Mouse (Mus musculus) Patski (cell line): ENCODE data around the gene Qk. TPM values are rescaled to one million over a fixed set of nuclear protein-coding genes. Genes with fewer than 3 reads are reported as not detected.

Experiments used
- ATAC-seq: fragments of 100-300 bp; one replicate; pipeline ENCODE4 v1.8.0; 2021
- CTCF ChIA-PET: fragments of 350-600 bp; sonication (Branson Sonifier 250); formaldehyde crosslinking; loops from one replicate; lab custom pipeline; 2022; ENCODE audit warnings: inconsistent platforms; lab: Charles Lee
- POLR2A ChIA-PET: fragments of 350-600 bp; sonication (Branson Sonifier 250); formaldehyde crosslinking; loops from one replicate; lab custom pipeline; 2022; ENCODE audit warnings: antibody characterized with exemption, inconsistent platforms; lab: Charles Lee
- DNase-seq: peaks from one replicate; pipeline ENCODE4 v3.0.0-alpha.2; 2011; ENCODE audit warnings: low read depth, low spot score
- H3K27me3 ChIP-seq: fragments of 371-371 bp; one replicate; pipeline ENCODE4 v1.5.1; 2021
- CTCF ChIP-seq: fragments of 100-300 bp; IDR thresholded peaks from one replicate; pipeline ENCODE4 v1.5.1; 2021
- in situ Hi-C: fragments of 300-500 bp; cut with MboI; formaldehyde crosslinking; loops from 3 replicates; pipeline ENCODE4 v1.11.1; 2018; ENCODE audit warnings: low pct_unique_long_range_greater_than_20kb, mixed read lengths
- polyA plus RNA-seq: library from polyadenylated mRNA; unstranded; gene quantifications from one replicate; pipeline ENCODE4 v1.2.3, GENCODE M21; 2021

Gene Qk
- polyA plus RNA-seq, 1 experiment from 2014 or later: 96.5 TPM

DNA sequence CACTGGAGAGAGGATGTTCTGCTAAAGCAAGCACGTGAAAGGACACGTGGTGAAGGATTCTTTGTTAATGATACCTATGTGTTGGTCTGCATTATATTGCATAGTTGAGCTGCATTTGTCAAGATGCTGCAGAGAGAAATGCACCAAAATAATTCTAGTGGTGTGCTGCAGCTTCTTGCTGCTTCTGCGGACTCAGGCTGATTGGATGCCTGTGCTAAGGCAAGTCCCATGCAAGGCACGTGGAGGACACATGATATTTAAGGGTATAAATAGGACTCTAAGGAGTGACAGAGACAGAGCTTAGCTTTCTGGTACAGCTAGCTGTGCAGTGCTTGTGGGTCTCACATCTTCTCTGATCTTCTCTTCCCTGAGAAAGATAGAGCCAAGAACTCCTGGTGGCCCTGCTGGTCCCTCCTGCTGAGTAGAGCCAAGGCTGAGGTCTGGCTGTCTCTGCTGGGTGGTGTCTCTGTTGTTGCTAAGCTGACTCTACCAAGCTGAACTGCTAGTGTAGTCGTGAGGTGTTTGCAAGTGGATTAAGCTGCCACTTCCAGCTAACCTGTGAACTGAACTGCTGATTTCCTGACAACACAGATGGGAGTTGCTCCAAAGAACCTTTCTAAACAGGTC, 8.0 kb upstream of the Qk start:
- no peaks in the 10 kb centered on the region for H3K27me3 ChIP-seq

DNA sequence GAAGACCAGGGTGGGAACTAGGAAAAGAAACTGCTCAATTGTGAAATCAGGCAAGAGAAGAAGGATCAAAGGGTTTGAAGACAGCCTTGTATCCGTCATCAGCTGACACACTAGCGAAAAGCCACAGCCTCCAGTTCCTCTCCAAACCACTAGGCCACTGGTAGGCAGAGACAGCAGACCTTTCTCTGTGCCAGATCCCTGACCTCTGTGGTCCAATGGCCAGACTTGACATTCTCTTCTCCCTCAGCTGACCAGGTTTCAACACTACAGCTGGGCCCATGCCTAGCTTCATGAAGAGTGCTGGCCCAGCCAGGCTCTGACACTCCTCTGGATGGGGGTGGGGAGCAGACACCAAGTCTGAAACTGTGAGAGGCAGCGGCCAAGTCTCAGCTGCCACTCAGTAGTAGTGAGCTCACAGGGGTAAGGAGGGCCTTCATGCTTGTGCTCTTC, 7.0 kb upstream of the Qk start:
- peak; percentile 51 for ATAC-seq
- ChIA-PET CTCF (interaction anchor here (0.8 kb wide), 1 partner anchor 9 kb away, joined by 3 read pairs; no protein-coding TSS in a partner anchor), POLR2A (no interaction called here)
- in situ Hi-C loops: no loop called here
- TF ChIP-seq CTCF: no peak
- DNase-seq: no peak
- H3K27me3 ChIP-seq: no peaks in the 10 kb centered on the region

More for the DNA sequence above, 8.0 kb upstream of the Qk start:
- in situ Hi-C loops: no loop called here
- ChIA-PET POLR2A (no interaction called here), CTCF (interaction anchor here (1.3 kb wide), 1 partner anchor 12 kb away, joined by 5 read pairs; no protein-coding TSS in a partner anchor)
- TF ChIP-seq CTCF: no peak
- ATAC-seq (no peak), DNase-seq (no peak)

DNA sequence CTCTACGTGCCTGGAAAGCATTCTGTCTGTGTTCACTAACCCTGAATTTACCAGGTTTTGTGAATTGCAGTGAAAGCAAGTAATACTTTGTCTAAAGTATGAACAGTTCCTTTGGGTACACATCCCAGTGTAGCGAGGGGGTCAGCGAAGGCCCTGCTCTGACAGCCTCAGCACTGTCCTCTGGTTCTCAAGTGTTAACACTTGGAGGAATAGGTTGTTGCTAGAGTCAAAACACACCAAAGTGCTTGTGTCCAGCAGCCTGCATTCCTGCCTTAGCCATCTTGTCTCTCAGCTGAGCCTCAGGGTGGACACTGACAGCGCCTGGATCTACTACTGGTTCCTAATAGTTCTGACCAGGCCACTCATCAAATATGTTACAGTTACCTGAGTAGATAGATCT, 6.3 kb upstream of the Qk start:
- in situ Hi-C loops: no loop called here
- H3K27me3 ChIP-seq: no peaks in the 10 kb centered on the region
- no peak for TF ChIP-seq CTCF
- ChIA-PET CTCF (interaction anchor here (0.8 kb wide), 1 partner anchor 10 kb away, joined by 3 read pairs; no protein-coding TSS in a partner anchor), POLR2A (no interaction called here)
- DNase-seq (no peak), ATAC-seq (no peak)

DNA sequence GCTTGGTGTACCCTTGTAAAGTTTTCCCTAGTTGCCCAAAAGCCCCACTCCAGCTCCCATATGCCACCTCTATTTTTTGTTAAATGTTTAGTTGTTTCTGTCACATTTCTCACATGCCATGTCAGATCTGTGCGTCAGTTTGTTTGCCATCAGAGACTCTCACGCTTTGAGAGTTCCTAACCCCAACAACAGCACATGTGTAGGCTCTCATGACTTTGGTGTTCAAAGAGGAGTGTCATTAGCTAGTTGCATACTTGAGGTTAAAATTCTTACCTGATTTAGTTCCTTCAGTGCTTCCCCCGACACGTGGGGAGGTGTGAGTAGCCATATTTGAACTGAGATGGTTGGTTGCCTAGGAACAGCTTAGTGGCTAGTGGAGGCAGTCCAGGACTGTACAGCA, 2.1 kb upstream of the Qk start:
- no peak for TF ChIP-seq CTCF
- POLR2A ChIA-PET: interaction anchor here (0.6 kb wide), 1 partner anchor 13 kb away, joined by 4 read pairs; no protein-coding TSS in a partner anchor
- in situ Hi-C loops: loop anchor here (5.0 to 25.0 kb wide), 2 partner anchors 426 to 1159 kb away; no protein-coding TSS in a partner anchor
- no peaks in the 10 kb centered on the region for H3K27me3 ChIP-seq
- DNase-seq (no peak), ATAC-seq (no peak)
- CTCF ChIA-PET: no interaction called here

DNA sequence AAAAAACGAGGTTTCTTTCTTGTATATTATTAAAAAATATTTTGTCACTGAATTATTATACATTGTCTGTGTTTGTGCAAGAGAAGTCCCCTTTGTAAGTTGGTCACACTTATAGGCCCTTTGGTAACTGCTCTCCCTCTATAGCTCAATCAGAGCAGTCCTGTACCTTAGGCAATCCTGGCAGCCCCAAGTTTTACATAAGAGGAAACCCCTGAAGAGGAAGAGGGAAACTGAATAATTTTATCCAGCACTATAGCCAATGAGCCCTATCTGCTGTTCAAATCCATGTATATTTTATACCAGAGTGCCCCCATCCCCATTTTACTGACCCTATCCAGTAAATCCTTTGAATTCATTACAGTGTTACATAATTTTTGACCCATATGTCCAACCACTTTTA, 1.4 kb upstream of the Qk start:
- ATAC-seq: no peak
- CTCF ChIA-PET: no interaction called here

DNA sequence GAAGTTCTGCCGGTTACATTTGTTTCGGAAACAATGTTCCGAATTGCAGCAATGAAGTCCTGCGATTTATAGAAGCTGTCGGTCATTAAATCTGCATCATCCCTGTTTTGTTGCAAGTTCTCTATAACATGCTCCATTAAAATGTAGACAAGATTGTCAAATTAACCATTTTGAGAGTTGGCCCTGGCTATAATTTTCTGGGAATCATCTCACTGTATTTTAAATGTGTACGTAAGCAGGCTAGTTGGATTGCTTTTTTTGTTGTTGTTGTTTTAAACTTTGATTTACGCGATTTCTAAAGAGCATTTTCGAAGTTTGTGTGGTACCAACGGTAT, 769 bp upstream of the Qk start:
- in situ Hi-C loops: loop anchor here (5.0 to 25.0 kb wide), 2 partner anchors 427 to 1158 kb away; no protein-coding TSS in a partner anchor
- H3K27me3 ChIP-seq: no peaks in the 10 kb centered on the region
- no peak for TF ChIP-seq CTCF
- POLR2A ChIA-PET: no interaction called here
- CTCF ChIA-PET: no interaction called here
- DNase-seq: no peak
- no peak for ATAC-seq

More for the DNA sequence above, 1.4 kb upstream of the Qk start:
- POLR2A ChIA-PET: no interaction called here
- no peak for DNase-seq
- in situ Hi-C loops: loop anchor here (5.0 to 25.0 kb wide), 2 partner anchors 426 to 1159 kb away; no protein-coding TSS in a partner anchor
- TF ChIP-seq CTCF: no peak
- no peaks in the 10 kb centered on the region for H3K27me3 ChIP-seq

DNA sequence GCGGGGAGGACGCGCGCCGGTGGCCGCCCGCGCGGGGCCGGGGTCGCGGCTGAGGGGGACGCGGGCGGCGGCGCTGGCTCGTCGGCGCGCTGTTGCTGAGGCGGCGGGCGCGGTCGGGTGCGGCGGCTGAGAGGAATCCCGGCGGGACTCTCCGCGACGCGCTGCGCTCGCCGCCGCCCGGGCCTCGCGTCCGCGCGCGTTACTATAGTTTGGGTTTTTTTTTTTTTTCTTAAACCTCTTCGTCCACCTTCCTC, 296 bp downstream of the Qk start:
- ATAC-seq: no peak
- in situ Hi-C loops: loop anchor here (5.0 to 25.0 kb wide), 3 partner anchors 235 to 1157 kb away; no protein-coding TSS in a partner anchor
- CTCF ChIA-PET: no interaction called here

DNA sequence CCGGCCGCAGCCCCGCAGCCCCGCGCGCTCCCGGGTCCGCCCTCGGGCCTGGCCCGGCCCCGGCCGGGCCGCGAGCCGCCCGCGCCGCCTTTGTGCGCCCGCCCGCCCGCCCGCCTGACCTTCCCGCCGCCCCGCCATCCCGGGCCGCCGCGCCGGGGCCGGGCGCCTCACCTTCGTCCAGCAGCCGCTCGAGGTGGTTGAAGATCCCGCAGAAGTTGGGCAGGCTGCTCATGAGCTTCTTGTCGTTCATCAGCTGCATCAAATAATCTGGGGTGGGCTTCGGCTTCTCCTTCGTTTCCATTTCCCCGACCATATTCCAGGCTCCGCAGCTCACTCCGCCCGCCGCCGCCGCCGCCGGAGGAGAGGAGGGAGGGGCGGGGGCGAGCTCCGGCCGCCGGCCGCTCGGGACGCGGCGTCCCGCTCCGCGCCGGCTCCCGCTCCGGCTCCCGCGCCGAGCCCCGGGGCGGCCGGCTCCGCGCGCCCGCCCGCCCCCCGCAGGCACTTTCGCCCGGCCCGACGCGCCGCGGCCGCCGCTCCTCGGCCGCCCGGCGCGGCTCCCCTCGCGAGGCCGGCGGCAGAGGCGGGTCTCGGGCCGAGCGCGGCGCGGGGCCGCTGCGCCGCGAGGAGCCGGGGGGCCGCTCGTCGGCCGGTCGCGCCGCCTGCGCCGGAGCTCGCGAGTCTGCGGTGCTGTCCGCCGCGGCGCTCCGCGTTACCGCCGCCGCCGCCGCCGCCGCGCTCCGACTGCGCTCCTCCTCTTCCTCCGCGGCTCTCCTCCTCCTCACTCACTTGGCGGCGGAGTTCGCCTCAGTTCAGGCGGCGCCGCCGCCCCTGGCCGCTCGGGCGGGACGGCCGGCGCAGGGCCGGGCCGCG, 858 bp downstream of the Qk start:
- no peaks in the 10 kb centered on the region for H3K27me3 ChIP-seq
- ATAC-seq: peak; percentile 52
- in situ Hi-C loops: loop anchor here (5.0 to 25.0 kb wide), 3 partner anchors 234 to 1156 kb away; no protein-coding TSS in a partner anchor
- CTCF ChIA-PET: no interaction called here
- no peak for DNase-seq
- no peak for TF ChIP-seq CTCF
- POLR2A ChIA-PET: no interaction called here

More for the DNA sequence above, 296 bp downstream of the Qk start:
- POLR2A ChIA-PET: no interaction called here
- DNase-seq: no peak
- H3K27me3 ChIP-seq: no peaks in the 10 kb centered on the region
- no peak for TF ChIP-seq CTCF

DNA sequence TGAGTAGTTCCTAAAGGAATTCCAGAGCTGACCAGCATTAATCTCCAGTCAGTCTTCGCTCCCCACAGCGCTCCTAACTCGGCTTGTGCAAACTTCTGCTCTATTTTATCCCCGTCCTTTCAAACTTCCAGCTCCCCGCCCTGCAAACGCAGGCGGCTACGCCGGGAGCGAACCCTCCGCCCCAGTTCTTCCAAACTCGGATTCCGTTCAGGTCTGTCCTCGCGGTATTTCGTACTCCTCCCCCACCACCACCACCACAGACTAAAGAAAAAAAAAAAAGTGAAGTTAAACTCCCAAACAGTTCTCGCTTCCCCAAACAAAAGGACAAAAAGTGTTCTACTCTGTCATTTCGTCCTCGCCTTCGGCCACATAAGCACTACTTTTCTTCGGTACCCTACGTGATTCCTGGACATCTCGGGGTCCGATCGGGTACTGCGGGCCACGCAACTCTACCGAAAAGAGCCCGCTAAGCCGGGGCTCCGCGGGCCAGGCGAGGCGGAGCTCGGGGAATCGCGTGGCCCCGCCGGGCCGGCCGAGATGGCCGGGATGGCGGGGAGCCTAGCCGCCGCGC, 1.6 kb downstream of the Qk start:
- peak; percentile 31 for DNase-seq
- POLR2A ChIA-PET: interaction anchor here (0.6 to 1.1 kb wide), 3 partner anchors 31 to 1125 kb away, joined by 3 to 5 read pairs (median 5); no protein-coding TSS in a partner anchor

DNA sequence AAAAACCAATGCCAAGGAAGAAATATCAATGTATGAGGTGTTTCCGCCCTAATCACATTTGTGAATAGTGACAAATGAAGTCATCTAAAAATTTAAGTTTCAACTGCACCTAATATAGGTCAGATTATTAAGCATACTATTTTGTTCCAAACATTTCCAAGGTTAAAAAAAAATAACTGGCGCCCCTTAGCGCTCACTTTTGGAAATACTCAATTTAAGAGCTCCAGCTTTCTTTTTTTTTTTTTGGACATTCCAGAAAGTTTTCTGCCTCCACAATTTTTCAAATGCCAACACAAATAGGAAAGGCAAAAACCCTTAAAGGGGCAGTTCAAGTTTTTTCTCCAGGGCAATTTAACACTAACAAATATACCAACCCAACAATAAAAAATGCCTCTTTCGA, 2.5 kb downstream of the Qk start:
- in situ Hi-C loops: loop anchor here (5.0 to 25.0 kb wide), 3 partner anchors 232 to 1155 kb away; no protein-coding TSS in a partner anchor
- no peak for TF ChIP-seq CTCF
- ChIA-PET POLR2A (interaction anchor here (1.1 kb wide), 1 partner anchor 30 kb away, joined by 5 read pairs; no protein-coding TSS in a partner anchor), CTCF (interaction anchor here (0.8 to 1.8 kb wide), 9 partner anchors 8 to 1294 kb away, joined by 3 to 7 read pairs (median 3); no protein-coding TSS in a partner anchor)
- no peaks in the 10 kb centered on the region for H3K27me3 ChIP-seq
- ATAC-seq: no peak
- peak; percentile 25 for DNase-seq

More for the DNA sequence above, 1.6 kb downstream of the Qk start:
- no peak for TF ChIP-seq CTCF
- H3K27me3 ChIP-seq: no peaks in the 10 kb centered on the region
- CTCF ChIA-PET: interaction anchor here (0.9 to 1.8 kb wide), 6 partner anchors 9 to 1293 kb away, joined by 3 to 7 read pairs (median 3); no protein-coding TSS in a partner anchor
- in situ Hi-C loops: loop anchor here (5.0 to 25.0 kb wide), 3 partner anchors 233 to 1156 kb away; no protein-coding TSS in a partner anchor
- ATAC-seq: peak; percentile 48
